Mouse (Mus musculus) neural tube, embryonic 13.5 days (tissue): ENCODE results near the gene BC049352. TPM values are rescaled to one million over a fixed set of nuclear protein-coding genes. Genes with fewer than 3 reads are reported as not detected.

Experiments
- ATAC-seq: fragments of 200-750 bp; cut with Nextera tagmentation; 2 replicates; pipeline ENCODE4 v1.8.0; 2017; ENCODE audit warnings: low read depth, mild to moderate bottlenecking, moderate TSS enrichment, moderate library complexity
- H3K27ac ChIP-seq: fragments of 300-500 bp; sonication (generic); replicated peaks from 2 replicates; pipeline ENCODE4 v1.5.1; 2015; ENCODE audit warnings: moderate library complexity, mild to moderate bottlenecking, inconsistent platforms
- H3K27me3 ChIP-seq: fragments of 300-500 bp; sonication (generic); 2 replicates; pipeline ENCODE4 v1.6.1; 2015; ENCODE audit warnings: mild to moderate bottlenecking, inconsistent platforms
- H3K36me3 ChIP-seq: fragments of 300-500 bp; sonication (generic); 2 replicates; pipeline ENCODE4 v1.6.1; 2015; ENCODE audit warnings: mild to moderate bottlenecking, inconsistent platforms
- H3K4me1 ChIP-seq: fragments of 300-500 bp; sonication (generic); replicated peaks from 2 replicates; pipeline ENCODE4 v1.6.1; 2015; ENCODE audit warnings: inconsistent platforms
- H3K4me2 ChIP-seq: fragments of 300-500 bp; sonication (generic); 2 replicates; pipeline ENCODE4 v1.6.1; 2015; ENCODE audit warnings: inconsistent platforms, mild to moderate bottlenecking, moderate library complexity
- H3K4me3 ChIP-seq: fragments of 300-500 bp; sonication (generic); 2 replicates; pipeline ENCODE4 v1.5.1; 2015; ENCODE audit warnings: mild to moderate bottlenecking, inconsistent platforms
- H3K9ac ChIP-seq: fragments of 300-500 bp; sonication (generic); 2 replicates; pipeline ENCODE4 v1.6.1; 2015; ENCODE audit warnings: moderate library complexity, mild to moderate bottlenecking, inconsistent platforms
- H3K9me3 ChIP-seq: fragments of 300-500 bp; sonication (generic); 2 replicates; pipeline ENCODE4 v1.6.1; 2016; ENCODE audit warnings: inconsistent platforms
- WGBS: fragments of 180-500 bp; shearing (Covaris S2); methylation state at CpG from one replicate; pipeline ENCODE4 v1.1.7; 2015; 5-methylcytosine and 5-hydroxymethylcytosine counted together
- polyA plus RNA-seq: library from polyadenylated mRNA; unstranded; fragments of >200 nt; fragmentation: Nextera tagmentation; extraction: Ambion mirVana; gene quantifications from 2 replicates; pipeline ENCODE4 v1.2.1, GENCODE M21; 2015

Gene BC049352
- polyA plus RNA-seq, 1 experiment from 2014 or later, result not detected

DNA sequence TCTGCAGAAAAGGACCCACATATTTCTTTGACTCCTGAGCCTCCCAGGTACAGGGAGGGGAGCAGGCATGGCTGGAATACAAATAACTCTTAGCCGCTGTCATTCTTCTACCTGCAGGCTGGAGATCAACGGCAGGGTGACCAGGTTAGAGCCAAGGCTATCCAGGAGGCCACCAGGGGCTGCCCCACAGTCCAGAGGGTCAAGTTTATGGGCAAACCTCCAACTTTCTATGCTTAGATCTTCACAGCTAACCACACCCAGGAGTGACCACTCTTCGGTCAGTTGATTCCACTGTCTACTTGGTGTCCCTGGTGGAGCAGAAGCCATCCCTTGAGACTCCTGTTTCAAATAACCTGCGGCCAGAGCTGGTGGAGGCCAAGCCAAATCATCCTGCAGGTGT is 73.6 kb downstream of the BC049352 start:
- no peak for ATAC-seq
- Histone ChIP-seq H3K4me1 (no peaks in the 10 kb centered on the region), H3K36me3 (no peaks in the 10 kb centered on the region), H3K4me3 (no peak overlapping the region), H3K9ac (no peak overlapping the region), H3K27ac (no peak overlapping the region), H3K9me3 (no peaks in the 10 kb centered on the region), H3K27me3 (no peaks in the 10 kb centered on the region), H3K4me2 (no peak overlapping the region)
- 91% methylated on average over 4 of the region's 4 CpGs for WGBS

DNA sequence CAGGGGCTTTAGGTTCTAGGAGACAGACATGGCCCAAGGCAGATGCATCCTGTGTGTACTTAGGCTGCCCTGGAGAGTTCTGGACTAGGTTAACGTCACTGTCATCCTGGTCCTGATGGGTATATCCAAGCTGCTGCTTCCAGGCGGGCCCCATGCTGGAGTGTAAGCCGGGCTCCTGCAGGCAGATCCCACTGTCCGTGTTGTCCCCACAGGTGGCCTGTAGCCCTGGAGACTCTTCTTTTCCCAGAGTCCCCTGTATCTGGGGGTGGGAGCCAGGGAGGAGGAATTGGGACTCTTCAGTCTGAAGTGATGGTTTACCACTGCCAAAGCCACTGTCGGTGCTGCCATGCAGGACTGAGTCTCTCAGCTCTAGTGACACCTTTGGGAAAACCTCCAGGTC is 74.2 kb downstream of the BC049352 start:
- Histone ChIP-seq H3K9ac (no peak overlapping the region), H3K9me3 (no peaks in the 10 kb centered on the region), H3K36me3 (no peaks in the 10 kb centered on the region), H3K27me3 (no peaks in the 10 kb centered on the region), H3K4me1 (no peaks in the 10 kb centered on the region), H3K4me3 (no peak overlapping the region), H3K27ac (no peak overlapping the region), H3K4me2 (no peak overlapping the region)
- ATAC-seq, result no peak
- WGBS, result 92% methylated on average over 5 of the region's 5 CpGs

DNA sequence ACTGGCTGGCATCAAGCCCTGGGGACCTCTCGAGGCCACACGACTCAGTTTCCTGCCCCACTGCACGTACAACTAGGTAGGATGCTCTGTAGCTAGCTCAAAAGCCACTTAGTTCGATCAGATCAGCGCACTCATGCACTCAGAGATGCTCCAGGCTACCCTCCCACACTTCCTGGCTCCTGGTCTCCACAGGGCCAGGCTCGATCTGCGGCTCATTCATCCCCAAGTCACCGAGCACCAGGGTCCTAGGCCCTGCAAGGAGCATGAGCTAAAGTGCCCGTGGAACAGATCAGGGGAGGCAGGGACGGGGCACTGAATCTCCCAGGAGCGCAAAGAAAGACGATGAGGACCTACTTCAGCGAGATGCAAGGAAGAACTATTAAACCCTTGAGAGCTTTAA is 77.3 kb downstream of the BC049352 start:
- 90% methylated on average over 13 of the region's 13 CpGs for WGBS

DNA sequence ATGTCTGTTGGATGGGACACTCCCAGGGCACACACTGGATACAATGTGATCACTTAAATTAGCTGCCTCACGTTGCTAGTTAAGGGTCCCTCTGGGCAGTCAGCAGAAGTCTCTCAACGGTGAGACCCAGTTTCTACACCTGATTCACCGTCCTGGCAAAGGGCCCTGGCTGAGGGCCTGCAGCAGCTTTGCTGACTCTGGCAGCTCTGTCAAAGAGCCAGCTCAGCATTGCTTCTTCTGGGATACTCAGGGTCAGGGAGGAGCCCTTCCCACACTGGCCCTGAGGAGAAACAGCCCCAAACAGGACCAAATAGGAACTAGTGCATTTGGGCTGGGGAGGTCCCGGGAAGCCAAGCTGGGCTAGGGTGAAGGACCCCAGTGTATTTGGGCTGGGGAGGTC is 79.7 kb downstream of the BC049352 start:
- Histone ChIP-seq H3K4me1 (no peaks in the 10 kb centered on the region; the same call in 1 of the 2 replicates), H3K4me2 (no peak overlapping the region), H3K36me3 (no peaks in the 10 kb centered on the region), H3K27ac (no peak overlapping the region), H3K27me3 (no peaks in the 10 kb centered on the region), H3K4me3 (no peak overlapping the region), H3K9me3 (no peaks in the 10 kb centered on the region), H3K9ac (no peak overlapping the region)
- no peak for ATAC-seq
- 57% methylated on average over 4 of the region's 4 CpGs for WGBS

More for the DNA sequence above, 77.3 kb downstream of the BC049352 start:
- Histone ChIP-seq H3K27me3 (no peaks in the 10 kb centered on the region), H3K27ac (no peak overlapping the region), H3K9me3 (no peaks in the 10 kb centered on the region), H3K4me2 (no peak overlapping the region), H3K36me3 (no peaks in the 10 kb centered on the region), H3K9ac (no peak overlapping the region), H3K4me3 (no peak overlapping the region), H3K4me1 (no peaks in the 10 kb centered on the region; the same call in 1 of the 2 replicates)
- no peak for ATAC-seq

DNA sequence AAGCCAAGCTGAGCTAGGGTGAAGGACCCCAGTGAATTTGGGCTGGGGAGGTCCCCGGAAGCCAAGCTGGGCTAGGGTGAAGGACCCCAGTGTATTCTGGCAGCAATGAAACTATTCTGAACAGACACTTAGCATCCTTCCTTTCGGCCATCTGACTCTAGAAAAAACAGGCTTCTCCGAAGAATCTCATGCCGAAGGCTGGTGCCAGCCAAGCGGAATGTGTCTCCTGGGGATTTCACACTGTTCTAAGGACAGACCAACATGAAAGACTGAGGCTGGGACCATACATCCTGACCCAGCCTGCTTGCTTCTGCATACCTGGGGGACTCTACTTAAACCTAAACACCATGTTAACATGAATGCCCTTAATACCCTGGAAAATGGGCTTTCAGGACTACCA is 80.1 kb downstream of the BC049352 start:
- Histone ChIP-seq H3K9ac (no peak overlapping the region), H3K36me3 (no peaks in the 10 kb centered on the region)

DNA sequence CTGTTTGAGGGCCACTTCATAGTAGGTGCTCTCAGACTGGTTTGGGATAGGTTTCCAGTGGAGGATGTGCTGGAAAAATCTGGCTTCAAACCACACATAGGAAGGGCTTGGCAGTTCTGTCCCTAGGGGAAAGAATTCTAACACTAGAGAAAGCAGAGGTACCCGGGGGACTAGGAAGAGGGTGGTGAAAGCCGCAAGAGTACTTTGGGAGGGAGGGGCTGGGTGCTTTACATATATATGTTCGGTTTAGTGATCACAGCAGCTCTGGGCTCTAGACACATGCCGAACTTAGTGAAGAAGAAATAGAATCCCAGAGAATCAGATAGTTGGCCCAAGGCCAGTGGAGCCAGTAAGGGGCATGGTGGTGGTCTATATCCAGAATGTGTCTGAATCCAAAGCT is 85.3 kb downstream of the BC049352 start:
- Histone ChIP-seq H3K27ac (no peak overlapping the region), H3K9ac (no peak overlapping the region), H3K9me3 (no peaks in the 10 kb centered on the region), H3K36me3 (no peaks in the 10 kb centered on the region), H3K27me3 (peaks cover 42% of the 10 kb centered on the region), H3K4me2 (no peak overlapping the region), H3K4me1 (peaks cover 12% of the 10 kb centered on the region), H3K4me3 (no peak overlapping the region)
- no peak for ATAC-seq
- whole genome bisulfite sequencing, result 86% methylated on average over 4 of the region's 4 CpGs

More for the DNA sequence above, 80.1 kb downstream of the BC049352 start:
- no peak overlapping the region for H3K27ac ChIP-seq
- ATAC-seq, result no peak
- WGBS, result 73% methylated on average over 5 of the region's 5 CpGs
- H3K4me1 ChIP-seq, result no peaks in the 10 kb centered on the region; the same call in 1 of the 2 replicates
- no peaks in the 10 kb centered on the region for H3K27me3 ChIP-seq
- H3K4me3 ChIP-seq, result no peak overlapping the region
- H3K9me3 ChIP-seq, result no peaks in the 10 kb centered on the region
- H3K4me2 ChIP-seq, result no peak overlapping the region

DNA sequence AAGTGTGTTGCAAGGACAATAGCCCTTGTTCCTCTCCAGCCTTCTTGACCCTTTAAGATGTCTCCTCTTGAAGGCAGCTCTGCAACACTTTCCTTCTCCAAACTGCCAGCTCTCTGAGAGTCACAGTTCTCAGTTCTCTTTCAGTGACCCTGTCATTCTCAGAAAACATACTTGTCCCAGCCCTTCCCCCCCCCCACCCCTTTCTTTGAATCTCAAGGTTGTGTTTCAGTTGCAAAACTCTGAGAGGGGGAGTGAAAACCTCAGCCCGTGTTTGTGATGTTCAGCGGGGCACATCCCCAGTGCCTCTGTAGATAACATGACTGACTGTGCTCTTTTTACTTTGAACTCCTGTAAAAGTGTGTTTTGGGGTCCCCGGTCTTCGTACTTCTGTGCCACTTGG is 86.3 kb downstream of the BC049352 start:
- no peaks in the 10 kb centered on the region for H3K36me3 ChIP-seq
- no peak overlapping the region for H3K4me2 ChIP-seq
- no peak overlapping the region for H3K27ac ChIP-seq
- WGBS, result 69% methylated on average over 4 of the region's 4 CpGs
- no peak overlapping the region for H3K4me3 ChIP-seq
- H3K9ac ChIP-seq, result no peak overlapping the region
- H3K9me3 ChIP-seq, result no peaks in the 10 kb centered on the region
- peaks cover 12% of the 10 kb centered on the region for H3K4me1 ChIP-seq
- ATAC-seq, result no peak
- H3K27me3 ChIP-seq, result peaks cover 42% of the 10 kb centered on the region

DNA sequence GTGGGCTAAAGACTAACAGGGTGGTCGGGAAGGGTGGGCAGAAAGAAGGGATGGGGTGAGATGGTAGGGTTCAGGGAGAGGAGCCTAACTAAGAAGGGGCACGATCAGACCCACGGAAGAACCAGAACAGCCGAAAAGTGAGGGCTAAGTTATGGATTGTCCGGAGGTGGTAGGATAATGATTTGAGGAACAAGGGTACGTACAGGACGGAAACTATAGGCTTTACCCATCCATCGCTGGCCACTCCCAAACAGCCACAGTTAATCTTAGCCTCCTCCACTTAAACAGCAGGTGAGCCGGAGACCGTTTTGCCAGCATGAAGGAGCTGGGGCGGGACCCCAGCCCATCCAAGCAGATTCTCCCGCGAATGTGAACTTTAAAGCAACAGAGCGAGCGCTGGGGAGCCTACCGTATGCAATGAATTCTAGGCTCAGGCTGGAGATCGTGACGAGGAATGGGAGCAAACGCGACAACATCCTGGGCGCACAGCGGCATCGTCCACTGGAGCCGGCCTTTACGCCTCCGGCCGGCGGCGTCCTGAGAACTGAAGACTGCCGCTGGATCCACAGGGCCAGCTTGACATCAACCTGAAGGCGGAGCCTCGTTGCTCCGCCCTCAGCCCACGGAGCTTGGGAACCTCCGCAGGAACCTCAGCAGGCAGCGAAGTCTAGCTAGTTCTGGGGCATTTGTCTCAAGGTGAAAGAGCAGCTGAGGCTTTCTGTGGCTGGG is 87.0 kb downstream of the BC049352 start, which contains the start of gene Il10ra:
TSS of gene Il10ra (minus strand) at position 553 of the 729 bp plus-strand sequence.
- H3K27me3 ChIP-seq, result peaks cover 42% of the 10 kb centered on the region
- peak within 1 kb of the TSS; percentile 77 for H3K4me2 ChIP-seq
- peak within 1 kb of the TSS; percentile 69 for H3K9ac ChIP-seq
- 7% methylated on average over 36 of the region's 36 CpGs for WGBS
- peak within 1 kb of the TSS; percentile 42 for H3K4me3 ChIP-seq
- no peaks in the 10 kb centered on the region for H3K36me3 ChIP-seq
- peak; percentile 36; the same call in 1 of the 2 replicates for ATAC-seq
- H3K27ac ChIP-seq, result no peak within 1 kb of the TSS
- peaks cover 12% of the 10 kb centered on the region for H3K4me1 ChIP-seq
- H3K9me3 ChIP-seq, result no peaks in the 10 kb centered on the region

DNA sequence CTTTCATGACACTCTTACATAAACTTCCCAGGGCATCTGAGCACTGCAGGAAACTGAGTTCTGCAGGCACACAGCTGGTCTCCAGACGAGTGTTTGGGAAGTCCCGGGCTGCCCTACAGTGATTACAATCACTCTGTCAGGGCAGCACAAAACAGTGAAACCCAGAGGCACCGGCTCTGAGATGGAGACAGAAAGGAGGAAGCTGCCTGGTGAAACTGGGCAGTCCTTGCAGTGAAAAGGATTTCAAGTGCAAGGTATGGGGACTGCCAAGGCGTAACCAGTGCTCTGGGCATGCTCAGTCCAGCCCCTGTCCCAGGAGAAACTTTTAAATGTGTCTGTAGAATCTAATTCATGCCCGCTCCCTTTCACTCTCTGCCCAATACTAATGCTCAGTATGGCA is 90.4 kb downstream of the BC049352 start:
- H3K36me3 ChIP-seq, result no peaks in the 10 kb centered on the region
- H3K9me3 ChIP-seq, result no peaks in the 10 kb centered on the region
- H3K4me2 ChIP-seq, result no peak overlapping the region
- no peak overlapping the region for H3K27ac ChIP-seq
- H3K9ac ChIP-seq, result no peak overlapping the region
- WGBS, result 45% methylated on average over 5 of the region's 5 CpGs
- no peak overlapping the region for H3K4me3 ChIP-seq
- peaks cover 42% of the 10 kb centered on the region for H3K27me3 ChIP-seq
- no peak for ATAC-seq
- peaks cover 12% of the 10 kb centered on the region for H3K4me1 ChIP-seq

DNA sequence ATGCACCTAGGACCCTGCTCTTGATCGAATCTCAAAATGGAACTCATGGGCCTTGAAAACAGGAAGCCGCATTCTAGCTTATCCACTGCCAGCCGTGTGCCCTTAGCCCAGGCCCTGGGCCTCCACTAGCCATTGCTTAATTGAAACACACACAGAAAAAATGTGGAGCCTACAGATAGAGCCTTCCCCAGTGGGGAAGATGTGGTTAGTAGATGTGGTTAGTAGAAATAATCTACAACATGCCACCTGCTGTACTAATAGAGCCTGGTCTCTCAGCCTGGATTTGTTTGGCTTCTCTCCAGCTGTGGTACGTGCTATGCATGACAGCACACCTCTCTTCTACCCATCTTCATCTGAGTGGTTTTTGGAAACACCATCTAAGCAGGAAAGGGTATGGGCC is 92.4 kb downstream of the BC049352 start:
- Histone ChIP-seq H3K36me3 (no peaks in the 10 kb centered on the region), H3K4me1 (peaks cover 2% of the 10 kb centered on the region; the same call in 1 of the 2 replicates), H3K4me2 (no peak overlapping the region), H3K27me3 (peaks cover 22% of the 10 kb centered on the region), H3K27ac (0 out of 2 replicates have a peak overlapping the region, but pooled peaks have one; percentile 46), H3K9me3 (no peaks in the 10 kb centered on the region), H3K9ac (no peak overlapping the region), H3K4me3 (no peak overlapping the region)
- 81% methylated on average over 4 of the region's 4 CpGs for WGBS
- no peak for ATAC-seq

DNA sequence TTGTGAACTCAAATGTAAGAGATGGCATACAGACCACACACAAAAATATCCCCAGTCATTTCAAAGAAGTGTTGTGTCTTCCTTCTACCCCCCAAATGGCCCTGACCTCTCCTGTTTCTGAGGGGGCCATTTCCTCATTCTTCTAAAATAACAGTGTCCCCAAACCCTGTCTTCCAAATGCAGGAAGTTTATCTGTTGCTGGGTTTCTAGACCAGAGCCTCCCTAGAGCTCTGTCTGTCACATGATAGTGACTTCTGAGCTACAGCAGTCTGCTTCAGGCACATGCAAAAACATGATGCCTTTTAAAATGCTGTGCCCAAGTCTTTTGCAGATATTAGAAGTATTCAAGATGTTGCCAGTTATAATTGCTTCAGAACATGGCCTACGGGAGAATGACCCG is 92.8 kb downstream of the BC049352 start:
- H3K4me1 ChIP-seq, result no peaks in the 10 kb centered on the region
- H3K9me3 ChIP-seq, result no peaks in the 10 kb centered on the region
- no peak for ATAC-seq
- no peak overlapping the region for H3K4me3 ChIP-seq
- H3K4me2 ChIP-seq, result no peak overlapping the region
- H3K27ac ChIP-seq, result no peak overlapping the region
- 93% methylated on average over 2 of the region's 2 CpGs for WGBS
- H3K27me3 ChIP-seq, result peaks cover 18% of the 10 kb centered on the region
- no peaks in the 10 kb centered on the region for H3K36me3 ChIP-seq
- no peak overlapping the region for H3K9ac ChIP-seq

DNA sequence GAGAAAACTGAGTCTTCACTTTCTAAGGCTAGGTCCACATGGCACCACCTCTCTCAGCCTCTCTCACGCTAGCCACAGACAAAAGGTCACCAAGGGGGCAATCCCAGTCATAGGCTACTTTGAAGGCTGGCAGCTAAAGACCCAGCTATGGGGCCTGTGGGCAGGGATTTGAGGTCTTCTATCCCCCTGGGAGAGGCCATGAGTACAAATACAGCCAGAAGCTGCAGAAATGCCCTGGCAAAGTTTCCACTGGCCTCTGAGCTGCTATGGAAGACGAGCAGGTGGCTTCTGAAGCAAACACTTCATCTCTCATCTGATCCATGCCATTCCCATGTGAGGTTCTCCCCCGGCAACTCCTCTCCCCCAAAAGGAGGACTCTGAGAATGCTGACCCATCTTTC is 98.3 kb downstream of the BC049352 start:
- Histone ChIP-seq H3K4me1 (no peaks in the 10 kb centered on the region), H3K4me3 (no peak overlapping the region), H3K27me3 (no peaks in the 10 kb centered on the region), H3K4me2 (no peak overlapping the region), H3K9me3 (no peaks in the 10 kb centered on the region), H3K9ac (no peak overlapping the region), H3K27ac (no peak overlapping the region), H3K36me3 (no peaks in the 10 kb centered on the region)
- ATAC-seq, result no peak
- 77% methylated on average over 3 of the region's 3 CpGs for WGBS

DNA sequence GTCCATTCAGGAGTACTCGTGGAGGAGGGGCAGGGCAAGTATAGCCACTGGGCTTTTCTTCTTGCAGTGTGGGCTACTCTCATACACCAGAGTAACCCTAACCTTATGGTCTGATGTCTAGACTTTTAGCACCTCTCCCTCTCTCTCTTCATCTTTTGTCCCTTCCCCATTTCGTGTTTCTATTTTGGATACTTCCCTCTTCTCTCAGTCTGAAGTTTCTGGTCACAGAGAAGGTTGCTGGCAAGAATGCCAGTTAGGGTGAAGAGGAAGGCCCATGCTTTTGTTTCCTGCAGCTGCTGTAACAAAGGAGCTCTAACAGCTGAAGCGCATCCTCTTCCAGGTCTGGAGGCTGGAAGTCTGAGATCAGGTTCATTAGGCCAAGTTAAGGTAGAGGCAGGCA is 99.1 kb downstream of the BC049352 start:
- Histone ChIP-seq H3K4me1 (no peaks in the 10 kb centered on the region), H3K9ac (no peak overlapping the region), H3K36me3 (no peaks in the 10 kb centered on the region), H3K4me3 (no peak overlapping the region), H3K9me3 (no peaks in the 10 kb centered on the region), H3K27ac (no peak overlapping the region), H3K4me2 (no peak overlapping the region), H3K27me3 (no peaks in the 10 kb centered on the region)
- ATAC-seq, result no peak
- 82% methylated on average over 3 of the region's 3 CpGs for WGBS
